Mouse (Mus musculus): ENCODE results near the gene Metap1d. TPM values are rescaled to one million over a fixed set of nuclear protein-coding genes. Genes with fewer than 3 reads are reported as not detected.
A peak's percentile ranks its signal among the peaks of the same experiment; 100 is the strongest.

Metap1d gene
- polyA plus RNA-seq, 1 experiment from 2014 or later: 36.9 TPM

GRCm38 (mm10) chr2:71445536-71446196, 7.4 kb upstream of the Metap1d start:
- Histone ChIP-seq H3K4me1 (ENCODE audit: control insufficient read depth, insufficient read depth, low read length) (peaks cover 6% of the 10 kb centered on the region; the same call in 1 of the 2 replicates), H3K27me3 (ENCODE audit: control insufficient read depth, insufficient read depth, low read length) (no peaks in the 10 kb centered on the region), H3K9ac (replicated peaks; ENCODE audit: low read length) (peak overlapping the region; percentile 46), H3K9me3 (ENCODE audit: control insufficient read depth, low read length) (no peaks in the 10 kb centered on the region), H3K4me3 (replicated peaks; ENCODE audit: low read depth, low read length) (no peak overlapping the region), H3K4me2 (ENCODE audit: low read length) (peak overlapping the region; percentile 34), H3K36me3 (ENCODE audit: control insufficient read depth, insufficient read depth, low read length) (peaks cover 8% of the 10 kb centered on the region; the same call in 1 of the 2 replicates), H3K27ac (replicated peaks; ENCODE audit: low read depth, low read length) (no peak overlapping the region)
- DNase-seq (peak; percentile 49), ATAC-seq (ENCODE audit: low FRiP score, low TSS enrichment) (no peak)
- 32% methylated on average over 17 of the region's 17 CpGs for WGBS

GRCm38 (mm10) chr2:71449604-71450003, 3.5 kb upstream of the Metap1d start:
- Histone ChIP-seq H3K36me3 (ENCODE audit: control insufficient read depth, insufficient read depth, low read length) (no peaks in the 10 kb centered on the region), H3K4me1 (ENCODE audit: control insufficient read depth, insufficient read depth, low read length) (peaks cover 14% of the 10 kb centered on the region; the same call in 1 of the 2 replicates), H3K27me3 (ENCODE audit: control insufficient read depth, insufficient read depth, low read length) (no peaks in the 10 kb centered on the region), H3K27ac (replicated peaks; ENCODE audit: low read depth, low read length) (no peak overlapping the region), H3K4me3 (replicated peaks; ENCODE audit: low read depth, low read length) (no peak overlapping the region), H3K9ac (replicated peaks; ENCODE audit: low read length) (no peak overlapping the region), H3K4me2 (ENCODE audit: low read length) (no peak overlapping the region), H3K9me3 (ENCODE audit: control insufficient read depth, low read length) (no peaks in the 10 kb centered on the region)
- 8% methylated on average over 2 of the region's 2 CpGs for WGBS
- DNase-seq (no peak), ATAC-seq (ENCODE audit: low FRiP score, low TSS enrichment) (no peak)

GRCm38 (mm10) chr2:71451761-71452160, 1.3 kb upstream of the Metap1d start:
- DNase-seq: no peak

GRCm38 (mm10) chr2:71453917-71454260, 813 bp downstream of the Metap1d start:
- WGBS: 39% methylated on average over 4 of the region's 4 CpGs
- H3K4me1 ChIP-seq (ENCODE audit: control insufficient read depth, insufficient read depth, low read length): 0 out of 2 replicates have a peak, but pooled peaks cover 8% of the 10 kb centered on the region
- DNase-seq: no peak
- H3K9ac ChIP-seq (replicated peaks; ENCODE audit: low read length): peak overlapping the region; percentile 58; the same call in 1 of the 2 replicates
- H3K36me3 ChIP-seq (ENCODE audit: control insufficient read depth, insufficient read depth, low read length): no peaks in the 10 kb centered on the region
- no peaks in the 10 kb centered on the region for H3K27me3 ChIP-seq (ENCODE audit: control insufficient read depth, insufficient read depth, low read length)
- H3K9me3 ChIP-seq (ENCODE audit: control insufficient read depth, low read length): no peaks in the 10 kb centered on the region
- peak overlapping the region; percentile 63 for H3K4me3 ChIP-seq (replicated peaks; ENCODE audit: low read depth, low read length)
- ATAC-seq (ENCODE audit: low FRiP score, low TSS enrichment): no peak
- no peak overlapping the region for H3K27ac ChIP-seq (replicated peaks; ENCODE audit: low read depth, low read length)
- H3K4me2 ChIP-seq (ENCODE audit: low read length): peak overlapping the region; percentile 79

More at GRCm38 (mm10) chr2:71451761-71452160, 1.3 kb upstream of the Metap1d start:
- Histone ChIP-seq H3K9ac (replicated peaks; ENCODE audit: low read length) (no peak overlapping the region), H3K9me3 (ENCODE audit: control insufficient read depth, low read length) (no peaks in the 10 kb centered on the region), H3K27me3 (ENCODE audit: control insufficient read depth, insufficient read depth, low read length) (no peaks in the 10 kb centered on the region), H3K4me2 (ENCODE audit: low read length) (no peak overlapping the region), H3K27ac (replicated peaks; ENCODE audit: low read depth, low read length) (no peak overlapping the region), H3K36me3 (ENCODE audit: control insufficient read depth, insufficient read depth, low read length) (no peaks in the 10 kb centered on the region), H3K4me3 (replicated peaks; ENCODE audit: low read depth, low read length) (no peak overlapping the region), H3K4me1 (ENCODE audit: control insufficient read depth, insufficient read depth, low read length) (0 out of 2 replicates have a peak, but pooled peaks cover 8% of the 10 kb centered on the region)
- 65% methylated on average over 5 of the region's 5 CpGs for WGBS
- ATAC-seq (ENCODE audit: low FRiP score, low TSS enrichment): no peak

- no peak for DNase-seq
These were observed 5.5 kb downstream of the Metap1d start for GRCm38 (mm10) chr2:71458624-71459023.

GRCm38 (mm10) chr2:71459659-71460058, 6.6 kb downstream of the Metap1d start:
- Histone ChIP-seq H3K9me3 (ENCODE audit: control insufficient read depth, low read length) (no peaks in the 10 kb centered on the region), H3K4me3 (replicated peaks; ENCODE audit: low read depth, low read length) (no peak overlapping the region), H3K4me1 (ENCODE audit: control insufficient read depth, insufficient read depth, low read length) (no peaks in the 10 kb centered on the region), H3K36me3 (ENCODE audit: control insufficient read depth, insufficient read depth, low read length) (no peaks in the 10 kb centered on the region), H3K9ac (replicated peaks; ENCODE audit: low read length) (no peak overlapping the region), H3K27me3 (ENCODE audit: control insufficient read depth, insufficient read depth, low read length) (no peaks in the 10 kb centered on the region), H3K27ac (replicated peaks; ENCODE audit: low read depth, low read length) (no peak overlapping the region), H3K4me2 (ENCODE audit: low read length) (no peak overlapping the region)
- DNase-seq: no peak
- no peak for ATAC-seq (ENCODE audit: low FRiP score, low TSS enrichment)
- 100% methylated on average over 1 of the region's 1 CpGs for WGBS

More at GRCm38 (mm10) chr2:71458624-71459023, 5.5 kb downstream of the Metap1d start:
- 67% methylated on average over 13 of the region's 13 CpGs for WGBS
- Histone ChIP-seq H3K27me3 (ENCODE audit: control insufficient read depth, insufficient read depth, low read length) (no peaks in the 10 kb centered on the region), H3K4me1 (ENCODE audit: control insufficient read depth, insufficient read depth, low read length) (0 out of 2 replicates have a peak, but pooled peaks cover 4% of the 10 kb centered on the region), H3K36me3 (ENCODE audit: control insufficient read depth, insufficient read depth, low read length) (no peaks in the 10 kb centered on the region), H3K4me2 (ENCODE audit: low read length) (no peak overlapping the region), H3K4me3 (replicated peaks; ENCODE audit: low read depth, low read length) (no peak overlapping the region), H3K27ac (replicated peaks; ENCODE audit: low read depth, low read length) (no peak overlapping the region), H3K9ac (replicated peaks; ENCODE audit: low read length) (no peak overlapping the region), H3K9me3 (ENCODE audit: control insufficient read depth, low read length) (no peaks in the 10 kb centered on the region)
- no peak for ATAC-seq (ENCODE audit: low FRiP score, low TSS enrichment)

GRCm38 (mm10) chr2:71461139-71461538, 8.1 kb downstream of the Metap1d start:
- Histone ChIP-seq H3K9ac (replicated peaks; ENCODE audit: low read length) (no peak overlapping the region), H3K27me3 (ENCODE audit: control insufficient read depth, insufficient read depth, low read length) (no peaks in the 10 kb centered on the region), H3K36me3 (ENCODE audit: control insufficient read depth, insufficient read depth, low read length) (no peaks in the 10 kb centered on the region), H3K4me1 (ENCODE audit: control insufficient read depth, insufficient read depth, low read length) (no peaks in the 10 kb centered on the region), H3K4me3 (replicated peaks; ENCODE audit: low read depth, low read length) (no peak overlapping the region), H3K9me3 (ENCODE audit: control insufficient read depth, low read length) (no peaks in the 10 kb centered on the region), H3K4me2 (ENCODE audit: low read length) (no peak overlapping the region), H3K27ac (replicated peaks; ENCODE audit: low read depth, low read length) (no peak overlapping the region)
- ATAC-seq (ENCODE audit: low FRiP score, low TSS enrichment) (no peak), DNase-seq (no peak)
- 74% methylated on average over 6 of the region's 6 CpGs for WGBS

- H3K27me3 ChIP-seq (ENCODE audit: control insufficient read depth, insufficient read depth, low read length): no peaks in the 10 kb centered on the region
- WGBS: 56% methylated on average over 7 of the region's 7 CpGs
These were observed 8.5 kb downstream of the Metap1d start for GRCm38 (mm10) chr2:71461589-71461988.

GRCm38 (mm10) chr2:71462066-71462465, 9.0 kb downstream of the Metap1d start:
- 86% methylated on average over 4 of the region's 4 CpGs for WGBS
- DNase-seq (no peak), ATAC-seq (ENCODE audit: low FRiP score, low TSS enrichment) (no peak)
- no peaks in the 10 kb centered on the region for H3K4me1 ChIP-seq (ENCODE audit: control insufficient read depth, insufficient read depth, low read length)
- no peak overlapping the region for H3K4me3 ChIP-seq (replicated peaks; ENCODE audit: low read depth, low read length)
- H3K36me3 ChIP-seq (ENCODE audit: control insufficient read depth, insufficient read depth, low read length): no peaks in the 10 kb centered on the region
- no peaks in the 10 kb centered on the region for H3K27me3 ChIP-seq (ENCODE audit: control insufficient read depth, insufficient read depth, low read length)
- H3K4me2 ChIP-seq (ENCODE audit: low read length): no peak overlapping the region
- no peaks in the 10 kb centered on the region for H3K9me3 ChIP-seq (ENCODE audit: control insufficient read depth, low read length)
- no peak overlapping the region for H3K9ac ChIP-seq (replicated peaks; ENCODE audit: low read length)
- H3K27ac ChIP-seq (replicated peaks; ENCODE audit: low read depth, low read length): no peak overlapping the region

More at GRCm38 (mm10) chr2:71461589-71461988, 8.5 kb downstream of the Metap1d start:
- Histone ChIP-seq H3K36me3 (ENCODE audit: control insufficient read depth, insufficient read depth, low read length) (no peaks in the 10 kb centered on the region), H3K4me1 (ENCODE audit: control insufficient read depth, insufficient read depth, low read length) (no peaks in the 10 kb centered on the region), H3K4me2 (ENCODE audit: low read length) (no peak overlapping the region), H3K27ac (replicated peaks; ENCODE audit: low read depth, low read length) (no peak overlapping the region), H3K4me3 (replicated peaks; ENCODE audit: low read depth, low read length) (no peak overlapping the region), H3K9me3 (ENCODE audit: control insufficient read depth, low read length) (no peaks in the 10 kb centered on the region), H3K9ac (replicated peaks; ENCODE audit: low read length) (no peak overlapping the region)
- ATAC-seq (ENCODE audit: low FRiP score, low TSS enrichment) (no peak), DNase-seq (no peak)
